Mouse (Mus musculus) right cerebral cortex, postnatal 14 days (tissue): ENCODE data around the gene Slc4a10.

Experiments
- DNase-seq: peaks from one replicate; pipeline ENCODE4 v3.0.0; 2022

The Slc4a10 gene

GRCm38 (mm10) chr2:62355766-62356165, 309.5 kb downstream of the Slc4a10 start:
- no peak for DNase-seq

- DNase-seq = no peak
Measured at GRCm38 (mm10) chr2:62356606-62357005, 310.3 kb downstream of the Slc4a10 start.

DNA sequence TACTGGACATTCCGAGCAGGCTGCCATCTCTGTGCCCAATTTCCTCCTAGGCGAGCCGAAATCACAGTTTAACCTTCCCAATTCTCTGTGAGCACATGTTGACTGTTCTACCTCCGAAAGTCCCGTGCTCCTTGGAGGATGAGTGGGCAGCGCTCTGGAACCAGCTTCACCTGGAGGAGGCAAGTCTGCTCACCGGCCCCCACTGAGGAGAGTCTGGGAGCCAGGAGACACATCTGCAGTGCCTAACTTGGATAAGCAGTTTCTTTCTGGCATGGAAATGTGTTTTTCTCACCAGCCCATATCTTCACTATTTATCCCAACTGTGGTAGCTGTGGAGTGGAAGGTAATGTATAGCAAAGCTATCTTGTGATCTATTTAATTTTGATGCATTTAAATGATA, 311.0 kb downstream of the Slc4a10 start:
- DNase-seq = no peak

GRCm38 (mm10) chr2:62360872-62361271, 314.6 kb downstream of the Slc4a10 start:
- no peak for DNase-seq

GRCm38 (mm10) chr2:62361514-62361913, 315.3 kb downstream of the Slc4a10 start:
- no peak for DNase-seq

DNA sequence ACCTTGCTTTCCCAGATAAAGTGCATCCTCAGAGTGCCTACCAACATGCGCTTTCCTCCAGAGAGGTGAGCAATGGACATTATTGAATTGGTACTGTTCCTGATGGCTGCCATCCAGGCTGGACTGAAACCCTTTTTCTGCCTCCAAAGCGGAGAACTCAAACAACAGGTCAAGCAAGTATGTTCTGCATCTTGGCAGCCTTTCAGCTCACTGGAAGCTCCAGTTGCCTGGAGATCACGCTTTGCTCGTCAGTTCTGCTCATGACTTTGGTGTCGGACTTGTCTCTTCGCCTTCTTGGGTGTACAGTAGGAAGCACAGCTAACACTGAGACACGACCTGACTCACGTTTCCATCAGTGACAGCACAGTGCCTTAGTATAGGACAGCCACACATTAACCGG, 315.9 kb downstream of the Slc4a10 start:
- no peak for DNase-seq

DNA sequence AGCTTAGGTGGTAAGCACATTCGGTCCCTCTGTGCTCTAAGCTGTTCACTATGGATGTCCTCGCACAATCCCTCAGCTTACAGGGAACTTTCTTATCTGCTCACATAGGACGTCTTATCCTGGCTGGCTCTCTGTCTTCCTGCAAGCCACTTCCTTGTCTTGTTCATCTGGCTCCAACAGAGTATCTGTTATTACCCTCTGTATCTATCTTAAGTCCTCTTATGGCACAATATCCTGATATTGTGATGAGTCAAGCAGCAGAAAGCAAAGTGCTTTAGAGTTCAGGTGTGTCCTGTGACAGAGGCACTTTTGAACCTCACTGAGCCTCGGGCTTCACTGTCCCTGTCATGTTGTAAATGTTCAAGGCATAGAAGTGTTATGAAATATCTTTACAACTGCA, 317.3 kb downstream of the Slc4a10 start:
- no peak for DNase-seq

- no peak for DNase-seq
Measured at GRCm38 (mm10) chr2:62368349-62369053, 322.2 kb downstream of the Slc4a10 start.

GRCm38 (mm10) chr2:62370048-62370447, 323.8 kb downstream of the Slc4a10 start:
- no peak for DNase-seq

DNA sequence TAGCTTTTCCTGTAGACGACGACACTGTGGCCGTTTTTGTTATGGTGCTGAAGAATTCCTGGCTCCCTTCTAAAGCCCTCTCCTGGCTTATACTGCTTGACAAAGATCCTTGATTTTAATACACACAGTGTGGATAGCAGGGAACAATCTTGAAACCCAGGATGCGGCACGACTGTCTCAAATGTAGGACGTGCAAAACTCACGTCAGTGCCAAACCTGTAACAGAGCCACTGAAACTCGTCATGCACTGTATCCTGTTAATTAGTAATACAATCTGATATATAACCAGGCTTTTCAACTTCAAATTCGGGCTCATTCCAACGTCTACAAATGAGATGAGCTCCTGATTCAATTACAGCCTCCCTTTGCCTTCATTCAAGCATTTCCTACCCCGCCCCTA, 327.4 kb downstream of the Slc4a10 start:
- no peak for DNase-seq
